Mouse (Mus musculus) heart, postnatal 14 days (tissue): Measurements from ENCODE around the gene Kif11. TPM values are rescaled to one million over a fixed set of nuclear protein-coding genes. Genes with fewer than 3 reads are reported as not detected.
A peak's percentile ranks its signal among the peaks of the same experiment; 100 is the strongest.

Source experiments
- DNase-seq, 2 experiments: peaks; one replicate each; pipeline ENCODE4 v3.0.0; 2021 to 2022
- intact Hi-C: fragments of 180-260 bp; cut with DNase I; formaldehyde crosslinking; loops from one replicate; pipeline ENCODE4 v1.15.1; 2025
- total RNA-seq, 2 experiments: library from RNA; stranded (reverse); gene quantifications; 2 replicates each; pipeline ENCODE4 v1.2.3; 2021

The Kif11 gene
- total RNA-seq, 2 experiments from 2014 or later, result 3.4 to 6.5 TPM

- intact Hi-C loops, result no loop called here
- DNase-seq, result no peak
Observed at GRCm38 (mm10) chr19:37374941-37375754, 1.1 kb upstream of the Kif11 start.

GRCm38 (mm10) chr19:37376841-37377240, 638 bp downstream of the Kif11 start:
- intact Hi-C loops, result no loop called here
- DNase-seq, result no peak

- intact Hi-C loops, result no loop called here
- no peak for DNase-seq
Observed at GRCm38 (mm10) chr19:37377404-37377990, 1.3 kb downstream of the Kif11 start.

- DNase-seq, result no peak
- intact Hi-C loops, result no loop called here
Observed at GRCm38 (mm10) chr19:37378816-37379215, 2.6 kb downstream of the Kif11 start.

DNA sequence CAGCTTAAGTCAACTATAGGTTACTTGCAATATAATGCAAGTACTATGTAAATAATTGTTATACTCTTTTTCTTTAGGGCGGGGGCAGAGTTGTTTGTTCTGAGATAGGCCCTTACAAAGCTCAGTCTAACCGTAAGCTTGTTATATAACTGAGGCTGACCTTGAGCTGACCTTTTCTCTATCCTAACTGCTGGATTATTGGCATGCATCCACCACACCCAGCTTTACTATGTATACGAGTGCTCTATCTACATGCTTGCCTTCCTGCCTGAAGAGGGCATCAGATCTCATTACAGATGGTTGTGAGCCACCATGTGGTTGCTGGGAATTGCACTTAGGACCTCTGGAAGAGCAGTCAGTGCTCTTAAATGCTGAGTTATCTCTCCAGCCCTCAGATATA, 9.9 kb downstream of the Kif11 start:
- DNase-seq, result no peak
- intact Hi-C loops, result no loop called here

DNA sequence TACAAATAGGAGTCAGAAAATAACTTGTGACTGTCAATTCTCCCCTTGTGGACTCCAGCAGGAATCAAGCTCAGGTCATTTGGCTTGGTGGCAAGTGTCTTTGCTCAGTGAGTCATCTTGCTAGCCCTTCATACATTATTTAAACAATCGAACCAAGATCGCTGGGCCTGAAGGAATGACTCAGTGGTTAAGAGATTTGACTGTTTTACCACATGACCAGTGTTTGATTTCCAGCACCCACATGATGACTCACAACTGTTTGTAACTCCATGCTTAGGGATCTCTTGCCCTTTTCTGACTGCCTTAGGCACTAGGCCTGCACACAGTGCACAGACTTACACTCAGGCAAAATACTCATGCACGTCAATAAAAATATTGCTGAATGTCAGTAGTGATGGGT, 15.7 kb downstream of the Kif11 start:
- no peak for DNase-seq
- intact Hi-C loops, result no loop called here

GRCm38 (mm10) chr19:37396279-37396678, 20.1 kb downstream of the Kif11 start:
- intact Hi-C loops, result no loop called here
- DNase-seq, result no peak

GRCm38 (mm10) chr19:37400936-37401335, 24.7 kb downstream of the Kif11 start:
- intact Hi-C loops, result no loop called here
- DNase-seq, result no peak

- peak; percentile 9 to 37 for DNase-seq
- intact Hi-C loops, result no loop called here
Observed at GRCm38 (mm10) chr19:37418294-37418693, 42.1 kb downstream of the Kif11 start.

- DNase-seq, result peak; percentile 40 to 65
- intact Hi-C loops, result loop anchor here (2.0 kb wide), 1 partner anchor 89 kb away; no protein-coding TSS in a partner anchor
Observed at GRCm38 (mm10) chr19:37419613-37420012, 43.4 kb downstream of the Kif11 start.

- no peak for DNase-seq
- intact Hi-C loops, result loop anchor here (2.0 kb wide), 1 partner anchor 80 kb away; no protein-coding TSS in a partner anchor
Observed at GRCm38 (mm10) chr19:37428589-37428988, 52.4 kb downstream of the Kif11 start.

DNA sequence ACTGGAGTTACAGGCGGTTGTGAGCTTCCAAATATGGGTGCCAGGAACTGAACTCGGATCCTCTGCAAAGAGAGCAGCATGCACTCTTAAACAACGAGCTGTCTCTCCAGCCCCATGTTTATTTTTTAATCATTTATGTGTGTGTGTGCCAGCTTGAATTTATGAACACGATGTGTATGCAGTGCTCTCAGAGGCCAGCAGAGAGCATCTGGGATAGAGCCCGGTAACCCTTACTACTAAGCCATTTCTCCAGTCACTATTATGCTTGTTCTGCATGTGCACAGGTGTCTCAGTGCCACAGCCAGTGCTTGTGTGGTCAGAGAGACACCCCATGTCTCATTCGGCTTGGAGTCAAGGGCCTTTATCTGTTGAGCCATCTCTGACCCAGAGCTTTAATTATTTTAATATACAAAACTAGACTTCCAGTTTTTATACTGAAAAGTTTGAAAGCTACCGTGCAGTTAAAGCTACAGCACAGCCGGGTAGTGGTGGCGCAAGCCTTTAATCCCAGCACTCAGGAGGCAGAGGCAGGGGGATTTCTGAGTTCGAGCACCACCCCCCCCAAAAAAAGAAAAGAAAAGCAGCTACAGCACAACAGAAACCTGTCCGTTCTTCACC, 55.0 kb downstream of the Kif11 start:
- intact Hi-C loops, result no loop called here
- no peak for DNase-seq

GRCm38 (mm10) chr19:37432868-37433570, 56.8 kb downstream of the Kif11 start:
- intact Hi-C loops, result no loop called here
- DNase-seq, result no peak

- DNase-seq, result peak in 1 of 2 experiments; percentile 12
- intact Hi-C loops, result no loop called here
Observed at GRCm38 (mm10) chr19:37433895-37434262, 57.7 kb downstream of the Kif11 start.

DNA sequence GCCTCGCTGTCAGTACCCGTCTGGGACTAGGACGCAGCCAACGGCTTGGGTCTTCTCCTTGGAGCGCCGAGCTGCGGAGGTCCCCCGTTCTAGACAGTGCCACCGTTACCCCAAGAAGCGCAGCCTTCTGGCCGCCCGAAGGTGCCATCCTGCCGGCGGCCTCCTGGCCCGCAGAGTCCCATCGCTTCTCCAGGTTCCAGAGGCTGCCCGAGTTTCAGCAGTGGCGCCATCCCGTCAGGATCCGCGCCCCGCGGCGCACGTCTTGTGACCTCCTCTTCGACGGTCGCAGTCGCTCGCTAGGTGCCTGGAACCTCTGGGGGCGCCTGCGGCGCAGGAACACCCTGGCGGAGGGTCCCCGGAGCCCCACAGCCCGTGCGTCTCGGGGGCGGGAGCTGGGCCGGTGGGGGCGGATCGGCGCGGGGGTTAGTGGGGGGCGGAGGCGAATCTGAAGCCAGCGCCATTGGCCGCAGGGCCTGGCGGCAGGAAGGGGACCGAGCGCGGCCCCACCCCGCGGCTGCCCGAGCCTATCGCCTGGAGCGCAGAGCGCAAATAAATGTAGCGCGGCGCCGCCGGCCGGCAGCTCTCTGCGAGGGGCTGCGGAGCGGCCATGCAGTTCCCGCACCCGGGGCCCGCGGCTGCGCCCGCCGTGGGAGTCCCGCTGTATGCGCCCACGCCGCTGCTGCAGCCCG, 58.2 kb downstream of the Kif11 start, which contains the start of gene Hhex:
TSS of gene Hhex (plus strand) at position 548 of the 689 bp plus-strand sequence.
- peak; percentile 83 to 88 for DNase-seq
- intact Hi-C loops, result no loop called here

GRCm38 (mm10) chr19:37435041-37435852, 59.0 kb downstream of the Kif11 start:
- intact Hi-C loops, result loop anchor here (5.0 kb wide), 1 partner anchor 47 kb away; no protein-coding TSS in a partner anchor
- DNase-seq, result peak; percentile 66 to 69

DNA sequence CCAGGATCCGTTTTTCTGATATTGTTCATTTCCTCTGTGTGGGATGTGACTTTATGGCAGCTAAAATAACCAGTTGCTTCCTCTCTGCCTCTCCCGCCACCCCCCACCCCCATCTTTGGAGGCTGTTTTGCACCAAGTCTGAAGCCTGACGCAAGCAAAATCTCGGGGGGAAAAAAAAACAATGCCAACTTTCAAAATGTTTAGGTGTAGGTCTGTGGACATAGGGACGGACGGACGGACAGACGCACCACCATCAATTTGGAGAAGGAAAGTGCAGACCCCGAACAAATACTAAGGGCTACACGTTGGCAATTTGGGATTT, 59.6 kb downstream of the Kif11 start:
- peak in 1 of 2 experiments; percentile 7 for DNase-seq
- intact Hi-C loops, result loop anchor here (5.0 kb wide), 1 partner anchor 46 kb away; no protein-coding TSS in a partner anchor

GRCm38 (mm10) chr19:37436514-37437288, 60.5 kb downstream of the Kif11 start:
- peak; percentile 39 to 43 for DNase-seq
- intact Hi-C loops, result loop anchor here (5.0 kb wide), 1 partner anchor 46 kb away; no protein-coding TSS in a partner anchor

DNA sequence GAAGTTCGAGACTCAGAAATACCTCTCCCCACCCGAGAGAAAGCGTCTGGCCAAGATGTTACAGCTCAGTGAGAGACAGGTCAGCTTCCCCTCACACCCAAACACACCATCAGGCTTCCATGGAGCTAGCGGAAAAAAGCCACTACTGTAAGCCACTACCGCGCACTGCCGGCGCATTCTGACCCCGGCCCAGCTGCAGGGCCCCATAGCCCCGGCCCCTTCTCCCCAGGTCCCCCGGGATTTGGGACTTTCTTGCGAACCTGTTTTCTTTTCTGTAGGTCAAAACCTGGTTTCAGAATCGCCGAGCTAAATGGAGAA, 61.0 kb downstream of the Kif11 start:
- intact Hi-C loops, result loop anchor here (5.0 kb wide), 1 partner anchor 45 kb away; no protein-coding TSS in a partner anchor
- no peak for DNase-seq
